Mouse (Mus musculus): ENCODE results near the gene Tatdn2.

DNA sequence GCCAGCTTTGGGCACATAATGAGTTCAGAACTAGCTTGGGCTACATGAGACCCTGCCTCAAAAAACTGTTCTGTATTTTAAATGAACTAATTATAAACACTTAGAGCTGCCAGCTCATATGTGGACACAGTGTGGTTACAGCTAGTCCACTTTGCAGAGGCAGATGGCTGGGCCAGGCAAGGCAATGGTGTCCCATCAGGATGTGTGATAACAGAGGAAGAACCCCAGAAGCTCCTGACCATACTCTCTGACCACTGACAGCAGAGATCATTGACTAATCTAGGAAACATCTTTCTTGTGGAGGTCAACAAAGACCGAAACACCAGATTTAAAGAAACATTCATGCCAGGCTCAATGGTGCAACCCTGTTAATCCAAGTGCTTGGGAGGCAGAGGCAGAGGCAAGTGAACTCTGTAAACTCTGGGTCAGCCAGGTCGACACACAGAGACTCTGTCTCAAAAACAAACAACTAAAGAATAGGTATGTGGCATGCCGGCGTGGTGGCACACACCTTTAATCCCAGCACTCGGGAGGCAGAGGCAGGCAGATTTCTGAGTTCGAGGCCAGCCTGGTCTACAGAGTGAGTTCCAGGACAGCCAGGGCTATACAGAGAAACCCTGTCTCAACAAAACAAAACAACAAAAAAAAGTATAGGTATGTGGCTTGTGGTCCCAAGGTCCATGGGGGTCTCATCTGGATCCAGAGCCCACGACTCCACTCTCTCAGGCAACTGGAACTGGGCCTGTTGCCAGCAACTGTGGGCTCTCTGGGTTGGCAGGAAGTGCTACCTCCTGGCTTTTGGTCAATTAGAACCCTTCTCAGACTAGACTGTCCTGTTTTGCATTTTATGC is 47.3 kb upstream of the Tatdn2 start:
- TF ChIP-seq CTCF (IDR thresholded peaks at IDR 0.05) (no peak), EP300 (IDR thresholded peaks at IDR 0.05; ENCODE audit: insufficient read depth, low read depth, low read length) (no peak)
